Mouse (Mus musculus) limb, embryonic 15.5 days (tissue): ENCODE measurements around the gene Ech1. TPM values are rescaled to one million over a fixed set of nuclear protein-coding genes. Genes with fewer than 3 reads are reported as not detected.

Experiments
- ATAC-seq: fragments of 200-750 bp; cut with Nextera tagmentation; 2 replicates; pipeline ENCODE4 v1.8.0; 2017; ENCODE audit warnings: low read depth, moderate TSS enrichment; ENCODE audit not compliant: insufficient number of reproducible peaks, low FRiP score, low TSS enrichment
- H3K27ac ChIP-seq: fragments of 300-500 bp; sonication (generic); 2 replicates; pipeline ENCODE4 v1.5.1; 2015; ENCODE audit warnings: moderate library complexity, mild to moderate bottlenecking, inconsistent platforms
- H3K27me3 ChIP-seq: fragments of 300-500 bp; sonication (generic); 2 replicates; pipeline ENCODE4 v1.6.1; 2015; ENCODE audit warnings: inconsistent platforms
- H3K36me3 ChIP-seq: fragments of 300-500 bp; sonication (generic); 2 replicates; pipeline ENCODE4 v1.6.1; 2015; ENCODE audit warnings: inconsistent platforms
- H3K4me1 ChIP-seq: fragments of 300-500 bp; sonication (generic); 2 replicates; pipeline ENCODE4 v1.6.1; 2015; ENCODE audit warnings: inconsistent platforms
- H3K4me2 ChIP-seq: fragments of 300-500 bp; sonication (generic); 2 replicates; pipeline ENCODE4 v1.6.1; 2015; ENCODE audit warnings: mild to moderate bottlenecking, inconsistent platforms
- H3K4me3 ChIP-seq: fragments of 300-500 bp; sonication (generic); 2 replicates; pipeline ENCODE4 v1.5.1; 2015; ENCODE audit warnings: mild to moderate bottlenecking, inconsistent platforms
- H3K9ac ChIP-seq: fragments of 300-500 bp; sonication (generic); 2 replicates; pipeline ENCODE4 v1.6.1; 2015; ENCODE audit warnings: inconsistent platforms
- H3K9me3 ChIP-seq: fragments of 300-500 bp; sonication (generic); 2 replicates; pipeline ENCODE4 v1.6.1; 2016; ENCODE audit warnings: inconsistent platforms
- WGBS: fragments of 180-500 bp; shearing (Covaris S2); methylation state at CpG from one replicate; pipeline ENCODE4 v1.1.7; 2015; 5-methylcytosine and 5-hydroxymethylcytosine counted together
- polyA plus RNA-seq: library from polyadenylated mRNA; unstranded; fragments of >200 nt; fragmentation: Nextera tagmentation; extraction: Ambion mirVana; gene quantifications from 2 replicates; pipeline ENCODE4 v1.2.1, GENCODE M21; 2015

Ech1 gene
- polyA plus RNA-seq, 1 experiment from 2014 or later: 217 TPM

- Histone ChIP-seq H3K9me3 (no peaks in the 10 kb centered on the region), H3K4me1 (no peaks in the 10 kb centered on the region), H3K4me3 (no peak overlapping the region), H3K9ac (no peak overlapping the region), H3K27me3 (no peaks in the 10 kb centered on the region), H3K27ac (0 out of 2 replicates have a peak overlapping the region, but pooled peaks have one; percentile 27), H3K4me2 (no peak overlapping the region), H3K36me3 (no peaks in the 10 kb centered on the region)
- 59% methylated on average over 9 of the region's 9 CpGs for WGBS
- ATAC-seq: peak; percentile 45; the same call in 1 of the 2 replicates
Observed at GRCm38 (mm10) chr7:28838331-28838730, 13.3 kb downstream of the Ech1 start.

DNA sequence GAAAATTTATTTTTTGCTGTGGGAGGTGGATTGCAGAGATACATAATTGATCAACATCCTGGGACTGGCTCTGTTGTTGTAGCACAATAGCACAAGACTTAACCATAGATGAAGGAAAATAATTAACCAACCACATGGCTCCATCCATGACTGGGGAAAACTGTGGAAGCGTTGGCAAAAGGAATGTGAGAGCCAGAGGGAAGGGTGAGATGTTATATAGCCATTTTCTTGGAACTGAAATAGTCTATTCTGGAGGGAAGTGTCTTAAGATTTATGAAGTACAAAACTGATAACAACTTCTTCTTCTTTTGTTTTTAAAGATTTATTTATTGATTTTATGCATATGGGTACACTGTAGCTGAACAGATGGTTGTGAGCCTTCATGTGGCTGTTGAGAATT, 22.3 kb downstream of the Ech1 start:
- Histone ChIP-seq H3K4me2 (no peak overlapping the region), H3K9ac (no peak overlapping the region), H3K27me3 (no peaks in the 10 kb centered on the region), H3K9me3 (no peaks in the 10 kb centered on the region), H3K36me3 (no peaks in the 10 kb centered on the region), H3K4me1 (peaks cover 15% of the 10 kb centered on the region), H3K27ac (no peak overlapping the region), H3K4me3 (no peak overlapping the region)
- WGBS: 64% methylated on average over 1 of the region's 1 CpGs
- no peak for ATAC-seq

DNA sequence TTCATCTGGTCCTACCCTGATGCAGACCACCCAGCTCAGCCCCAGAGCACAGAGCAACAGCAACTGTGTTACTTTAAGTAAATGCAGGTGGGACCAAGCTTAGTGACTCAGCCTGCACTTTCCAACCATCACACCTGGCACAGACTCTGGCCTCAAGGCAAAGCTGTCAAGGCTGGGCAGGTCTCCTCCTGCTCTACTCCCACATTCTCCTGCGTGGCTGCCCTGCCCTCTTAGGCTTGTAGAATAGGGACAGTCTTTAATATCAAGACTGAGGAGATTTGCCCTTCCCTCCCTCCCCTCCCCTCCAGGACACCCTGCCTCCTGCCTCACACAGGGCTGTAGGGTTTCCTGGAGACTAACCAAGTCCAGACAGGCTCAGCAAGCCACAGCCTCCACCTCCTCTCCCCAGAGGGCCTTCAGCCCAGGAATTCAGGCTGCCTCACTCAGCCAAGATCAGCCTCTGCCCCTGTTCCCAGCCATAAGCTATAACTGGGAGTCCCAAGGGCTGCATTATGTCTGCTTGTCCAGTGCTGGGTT, 24.8 kb downstream of the Ech1 start:
- H3K9ac ChIP-seq: no peak overlapping the region
- H3K9me3 ChIP-seq: no peaks in the 10 kb centered on the region
- H3K4me2 ChIP-seq: peak overlapping the region; percentile 14
- peak; percentile 78 for ATAC-seq
- H3K27ac ChIP-seq: peak overlapping the region; percentile 83
- no peaks in the 10 kb centered on the region for H3K27me3 ChIP-seq
- H3K36me3 ChIP-seq: no peaks in the 10 kb centered on the region
- no peak overlapping the region for H3K4me3 ChIP-seq
- H3K4me1 ChIP-seq: peaks cover 15% of the 10 kb centered on the region
- WGBS: 12% methylated on average over 1 of the region's 1 CpGs

DNA sequence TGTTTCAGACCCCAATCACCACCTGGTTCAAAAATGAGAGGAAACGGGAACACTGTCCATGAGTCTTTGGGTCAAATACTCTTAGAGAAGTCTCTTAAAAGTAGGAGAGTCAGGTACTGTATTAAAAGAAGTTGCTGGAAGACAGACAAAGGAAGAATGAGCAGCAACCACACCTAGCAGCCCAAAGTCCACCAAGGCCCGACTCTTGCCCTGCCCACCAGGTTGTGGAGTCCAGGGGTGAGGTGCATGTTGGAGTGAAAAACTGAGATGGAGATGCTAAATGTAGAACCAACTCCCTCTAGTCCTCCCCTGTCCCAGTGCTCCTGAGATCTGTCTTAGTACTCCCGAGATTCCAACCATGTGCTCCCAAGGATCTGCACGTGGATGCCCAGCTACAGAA, 25.6 kb downstream of the Ech1 start:
- H3K9me3 ChIP-seq: no peaks in the 10 kb centered on the region
- H3K4me3 ChIP-seq: no peak overlapping the region
- no peaks in the 10 kb centered on the region for H3K27me3 ChIP-seq
- H3K4me1 ChIP-seq: peaks cover 15% of the 10 kb centered on the region
- no peaks in the 10 kb centered on the region for H3K36me3 ChIP-seq
- no peak overlapping the region for H3K4me2 ChIP-seq
- ATAC-seq: no peak
- H3K9ac ChIP-seq: no peak overlapping the region
- H3K27ac ChIP-seq: peak overlapping the region; percentile 83
- 79% methylated on average over 4 of the region's 4 CpGs for WGBS

DNA sequence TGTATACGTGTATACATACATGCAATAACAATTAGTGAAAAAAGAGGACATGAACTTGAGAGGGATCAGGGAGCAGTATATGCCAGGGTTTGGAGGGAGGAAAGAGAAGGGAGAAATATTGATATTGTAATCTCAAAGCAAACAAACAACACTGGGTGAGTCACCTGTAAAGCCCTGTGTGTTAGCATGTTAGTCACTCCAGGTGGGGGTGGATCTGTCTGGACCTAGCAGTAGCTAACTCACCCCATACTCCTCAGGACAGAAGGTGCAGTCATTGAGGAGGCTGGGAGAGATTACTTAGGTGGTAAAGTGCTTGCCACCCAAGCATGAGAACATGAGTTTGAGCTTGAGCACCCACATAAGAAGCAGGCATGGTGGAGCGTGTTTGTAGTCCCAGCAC, 34.9 kb downstream of the Ech1 start:
- H3K9ac ChIP-seq: no peak overlapping the region
- ATAC-seq: no peak
- WGBS: 94% methylated on average over 2 of the region's 2 CpGs

DNA sequence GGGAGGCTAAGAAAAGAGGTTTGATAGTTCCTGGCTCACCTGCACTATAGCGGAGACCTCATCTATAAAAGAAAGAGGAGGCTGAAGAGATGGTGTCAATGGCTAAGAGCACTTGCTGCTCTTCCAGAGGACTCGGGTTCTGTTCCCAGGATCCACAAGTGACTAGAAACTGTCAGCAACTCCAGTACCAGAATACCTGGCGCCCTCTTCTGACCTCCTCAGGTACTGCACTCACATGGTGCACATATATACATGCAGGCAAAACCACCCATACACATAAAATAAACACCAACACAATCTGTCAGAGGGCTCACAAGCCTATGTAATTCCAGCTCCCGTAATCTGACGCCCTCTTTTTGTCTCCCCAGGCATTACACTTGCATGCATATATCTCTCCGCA, 35.9 kb downstream of the Ech1 start:
- no peak for ATAC-seq
- Histone ChIP-seq H3K27me3 (no peaks in the 10 kb centered on the region), H3K36me3 (no peaks in the 10 kb centered on the region), H3K4me1 (peaks cover 23% of the 10 kb centered on the region), H3K9ac (no peak overlapping the region), H3K9me3 (no peaks in the 10 kb centered on the region), H3K4me2 (no peak overlapping the region), H3K27ac (no peak overlapping the region), H3K4me3 (no peak overlapping the region)
- WGBS: 90% methylated on average over 6 of the region's 6 CpGs

More for the DNA sequence above, 34.9 kb downstream of the Ech1 start:
- no peaks in the 10 kb centered on the region for H3K9me3 ChIP-seq
- H3K27ac ChIP-seq: no peak overlapping the region
- H3K27me3 ChIP-seq: no peaks in the 10 kb centered on the region
- H3K4me3 ChIP-seq: no peak overlapping the region
- H3K4me1 ChIP-seq: peaks cover 18% of the 10 kb centered on the region
- H3K36me3 ChIP-seq: no peaks in the 10 kb centered on the region
- no peak overlapping the region for H3K4me2 ChIP-seq

DNA sequence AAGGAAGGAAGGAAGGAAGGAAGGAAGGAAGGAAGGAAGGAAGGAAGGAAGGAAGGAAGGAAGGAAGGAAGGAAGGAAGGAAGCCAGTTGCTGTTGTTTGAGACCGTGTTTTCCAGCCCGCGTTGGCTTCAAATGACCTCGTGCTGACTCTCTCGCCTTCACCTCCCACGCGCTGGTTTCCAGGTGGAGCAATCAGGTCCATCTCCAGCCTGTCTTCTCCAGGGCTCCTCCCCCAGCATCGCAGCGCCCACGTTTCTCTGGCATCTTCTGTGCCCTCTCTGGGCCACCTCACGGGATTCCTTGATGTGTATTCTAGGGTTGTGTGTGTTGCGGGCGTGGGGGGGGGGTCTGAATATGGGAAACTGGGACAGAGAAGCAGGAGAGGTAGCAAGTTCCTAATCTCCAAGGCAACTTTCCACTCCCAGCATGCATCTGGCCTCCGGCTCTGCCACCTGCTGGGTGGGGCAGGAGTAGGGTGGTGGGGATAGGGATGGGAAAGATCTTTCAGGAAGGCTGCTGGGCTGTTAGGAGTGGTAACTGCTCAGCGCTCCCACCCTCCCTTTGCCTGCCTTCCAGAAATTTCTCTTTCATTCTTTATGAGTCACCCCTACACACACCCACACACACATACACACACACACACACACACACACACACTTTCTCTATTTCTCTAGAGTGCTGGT, 37.9 kb downstream of the Ech1 start:
- Histone ChIP-seq H3K27ac (peak overlapping the region; percentile 77; the same call in 1 of the 2 replicates), H3K4me1 (peaks cover 36% of the 10 kb centered on the region), H3K9me3 (no peaks in the 10 kb centered on the region), H3K27me3 (no peaks in the 10 kb centered on the region), H3K4me3 (no peak overlapping the region), H3K36me3 (no peaks in the 10 kb centered on the region), H3K9ac (no peak overlapping the region), H3K4me2 (no peak overlapping the region)
- 74% methylated on average over 15 of the region's 15 CpGs for WGBS
- ATAC-seq: no peak

DNA sequence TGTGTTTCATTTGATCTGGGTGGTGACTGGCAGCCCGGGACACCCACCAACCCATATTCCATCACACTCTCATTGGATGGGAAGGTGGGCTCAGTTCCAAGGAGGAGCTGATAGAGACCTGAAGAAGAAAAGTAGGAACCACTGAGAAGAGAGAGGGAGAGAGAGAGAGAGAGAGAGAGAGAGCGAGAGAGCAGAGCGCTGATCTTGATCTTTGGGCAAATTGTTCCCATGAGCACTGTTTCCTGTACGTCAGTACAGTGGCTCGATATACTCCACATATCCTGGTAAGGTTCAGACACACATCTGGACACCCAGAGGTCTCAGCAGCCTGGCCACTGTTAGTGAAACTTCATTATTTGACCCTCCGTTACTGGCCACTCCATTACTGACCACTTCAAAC, 38.5 kb downstream of the Ech1 start, which contains the start of gene Lgals7:
Gene Lgals7, plus strand, starts transcription at position 314 of the 400 bp plus-strand sequence.
- no peak within 1 kb of the TSS for H3K9ac ChIP-seq
- H3K9me3 ChIP-seq: no peaks in the 10 kb centered on the region
- WGBS: 64% methylated on average over 6 of the region's 6 CpGs
- H3K4me3 ChIP-seq: peak within 1 kb of the TSS; percentile 25
- H3K27me3 ChIP-seq: no peaks in the 10 kb centered on the region
- no peaks in the 10 kb centered on the region for H3K36me3 ChIP-seq
- no peak for ATAC-seq
- peak within 1 kb of the TSS; percentile 33 for H3K4me2 ChIP-seq
- H3K27ac ChIP-seq: peak within 1 kb of the TSS; percentile 77
- peaks cover 36% of the 10 kb centered on the region for H3K4me1 ChIP-seq

- Histone ChIP-seq H3K36me3 (no peaks in the 10 kb centered on the region), H3K4me3 (peak overlapping the region; percentile 25), H3K4me2 (peak overlapping the region; percentile 33), H3K27ac (peak overlapping the region; percentile 77), H3K27me3 (no peaks in the 10 kb centered on the region), H3K9me3 (no peaks in the 10 kb centered on the region), H3K4me1 (peaks cover 36% of the 10 kb centered on the region), H3K9ac (no peak overlapping the region)
- ATAC-seq: no peak
- WGBS: 21% methylated on average over 9 of the region's 9 CpGs
Observed at GRCm38 (mm10) chr7:28864288-28864750, 39.3 kb downstream of the Ech1 start.

DNA sequence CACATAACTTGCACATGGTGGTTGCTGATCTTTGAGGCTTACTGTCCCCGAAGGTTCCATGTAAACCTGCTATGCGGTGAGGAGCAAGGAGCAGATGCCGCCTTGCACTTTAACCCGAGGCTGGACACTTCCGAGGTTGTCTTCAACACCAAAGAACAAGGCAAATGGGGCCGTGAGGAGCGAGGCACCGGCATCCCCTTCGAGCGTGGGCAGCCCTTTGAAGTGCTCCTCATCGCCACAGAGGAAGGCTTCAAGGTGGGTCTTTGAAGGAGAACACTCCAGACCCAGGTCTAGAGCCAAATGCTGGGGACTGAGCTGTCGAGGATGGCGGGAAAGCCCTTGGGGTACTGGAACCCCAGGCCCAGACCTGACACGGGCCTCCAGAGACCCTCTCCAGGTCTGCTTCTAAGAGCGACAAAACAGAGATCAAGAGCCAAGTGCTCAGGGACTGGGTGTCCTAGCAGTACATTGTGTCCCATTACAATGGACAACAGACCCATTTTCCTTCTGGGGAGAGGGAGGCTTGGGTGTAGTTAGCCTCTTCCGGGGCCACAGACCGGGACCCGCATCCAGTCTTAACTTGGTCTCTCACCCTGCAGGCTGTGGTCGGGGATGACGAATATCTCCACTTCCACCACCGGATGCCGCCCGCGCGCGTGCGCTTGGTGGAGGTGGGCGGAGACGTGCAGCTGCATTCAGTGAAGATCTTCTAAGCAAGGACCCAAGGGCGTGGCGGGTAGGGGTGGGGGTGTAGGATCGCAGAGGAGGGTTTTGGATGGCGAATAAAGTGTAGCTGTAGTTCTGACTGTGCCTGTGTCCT, 40.7 kb downstream of the Ech1 start:
- Histone ChIP-seq H3K9me3 (no peaks in the 10 kb centered on the region), H3K9ac (no peak overlapping the region), H3K4me1 (peaks cover 36% of the 10 kb centered on the region), H3K36me3 (no peaks in the 10 kb centered on the region), H3K27me3 (no peaks in the 10 kb centered on the region), H3K27ac (peak overlapping the region; percentile 72), H3K4me2 (peak overlapping the region; percentile 41), H3K4me3 (peak overlapping the region; percentile 23)
- WGBS: 38% methylated on average over 33 of the region's 33 CpGs
- peak; percentile 47 for ATAC-seq

GRCm38 (mm10) chr7:28866769-28867507, 41.9 kb downstream of the Ech1 start:
- Histone ChIP-seq H3K27ac (peak overlapping the region; percentile 50), H3K9ac (no peak overlapping the region), H3K27me3 (no peaks in the 10 kb centered on the region), H3K9me3 (no peaks in the 10 kb centered on the region), H3K4me2 (no peak overlapping the region), H3K36me3 (no peaks in the 10 kb centered on the region), H3K4me1 (peaks cover 36% of the 10 kb centered on the region), H3K4me3 (no peak overlapping the region)
- WGBS: 79% methylated on average over 28 of the region's 28 CpGs
- no peak for ATAC-seq
